Mouse (Mus musculus): ENCODE measurements around the gene Sms.

The Sms gene

DNA sequence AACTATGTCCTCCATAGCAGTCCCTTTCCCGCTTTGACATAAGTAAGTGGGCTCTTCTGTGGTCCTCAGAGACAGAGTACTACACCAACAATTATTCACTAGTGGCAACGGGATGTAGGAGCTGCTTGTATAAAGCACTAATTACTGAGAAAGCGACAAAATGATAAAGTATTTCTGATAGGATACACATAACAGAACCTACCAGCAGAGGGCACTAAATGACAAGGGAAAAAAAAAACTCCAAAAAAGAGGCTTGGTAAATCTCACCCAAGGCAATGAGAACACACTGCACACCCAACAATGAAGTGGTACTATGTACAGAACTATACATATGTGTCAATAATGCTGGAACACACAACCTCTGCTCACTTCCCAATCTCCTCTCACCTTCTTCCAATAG, 29.4 kb downstream of the Sms start:
- intact Hi-C loops (cut with DNase I): loop anchor here (5.0 kb wide), 1 partner anchor 180 kb away; no protein-coding TSS in a partner anchor

DNA sequence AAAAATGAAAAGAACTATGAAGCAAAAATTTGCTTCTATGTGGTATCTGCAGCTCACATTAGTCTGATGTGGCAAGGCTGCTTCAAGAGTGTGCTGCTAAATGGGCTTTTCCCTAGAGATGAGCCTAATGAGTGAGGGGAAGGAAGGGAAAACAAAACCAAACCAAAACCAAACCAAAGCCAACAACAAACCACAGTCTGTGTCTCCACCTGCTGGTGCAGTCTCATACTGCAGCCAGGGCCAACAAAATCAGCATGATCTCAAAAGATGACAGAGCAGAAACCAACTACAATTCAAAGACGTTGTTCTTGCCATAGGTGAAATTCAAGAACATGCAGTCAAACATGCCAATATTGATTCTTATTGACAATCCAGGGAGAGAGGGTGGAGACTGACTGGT, 37.7 kb downstream of the Sms start:
- intact Hi-C loops (cut with DNase I): loop anchor here (10.0 kb wide), 1 partner anchor 540 kb away; no protein-coding TSS in a partner anchor

DNA sequence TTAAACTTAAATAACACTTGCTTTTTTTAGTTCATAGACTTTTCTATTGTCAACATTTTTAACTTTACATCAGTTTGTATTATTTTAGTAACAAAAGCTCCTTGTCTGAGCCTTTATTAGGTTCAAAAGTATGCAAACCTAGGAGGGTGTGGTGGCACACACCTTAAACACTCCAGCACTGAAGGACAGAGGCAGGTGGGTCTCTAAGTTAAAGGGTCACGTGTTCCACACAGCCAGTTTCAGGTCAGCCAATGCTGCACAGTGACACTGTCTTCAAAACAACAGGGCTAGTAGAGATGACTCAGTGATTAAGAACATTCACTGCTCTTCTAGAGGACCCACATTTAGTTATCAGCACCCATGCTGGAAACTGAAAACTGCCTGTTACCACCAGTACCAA, 43.1 kb downstream of the Sms start:
- intact Hi-C loops (cut with DNase I): no loop called here

DNA sequence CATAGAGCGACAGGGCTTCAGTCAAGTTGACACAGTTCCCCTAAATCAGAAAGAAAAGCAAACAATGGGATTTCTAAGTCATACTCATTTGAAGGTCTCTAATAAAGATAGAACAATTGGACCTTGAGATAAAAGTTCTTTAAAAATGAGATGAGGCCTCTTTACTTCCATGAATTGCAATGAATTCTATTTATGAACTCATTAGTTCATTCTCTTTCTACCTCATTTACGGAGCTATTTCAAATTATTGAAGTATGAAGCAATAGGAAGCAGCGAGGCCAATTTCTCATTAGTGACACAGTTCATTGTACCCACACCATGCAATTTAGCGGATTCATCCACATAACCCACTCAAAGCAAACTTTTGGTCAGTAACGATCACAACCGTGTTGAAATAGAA, 44.7 kb downstream of the Sms start:
- intact Hi-C loops (cut with DNase I): no loop called here

- intact Hi-C loops (cut with DNase I): no loop called here
Measured at GRCm38 (mm10) chrX:157434768-157435167, 57.3 kb downstream of the Sms start.

DNA sequence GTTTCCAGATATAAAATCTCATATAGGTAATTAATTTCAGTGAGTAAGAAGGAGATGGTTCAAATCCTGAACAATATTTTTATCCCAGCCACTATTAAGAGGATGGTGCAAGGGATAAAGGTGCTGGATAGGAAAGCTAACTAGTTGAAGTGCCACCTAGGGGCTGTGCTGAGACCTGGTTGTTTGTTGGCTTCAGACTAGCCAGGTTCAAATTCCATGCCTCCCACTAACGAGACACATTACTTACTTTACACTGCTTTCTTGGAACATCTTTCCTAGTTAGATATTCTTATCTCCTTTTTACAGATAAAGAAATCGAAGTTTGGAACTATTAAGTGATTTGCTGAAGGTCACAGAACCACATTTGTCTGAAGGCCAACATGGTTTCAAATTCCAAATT, 72.6 kb downstream of the Sms start:
- intact Hi-C loops (cut with DNase I): no loop called here

DNA sequence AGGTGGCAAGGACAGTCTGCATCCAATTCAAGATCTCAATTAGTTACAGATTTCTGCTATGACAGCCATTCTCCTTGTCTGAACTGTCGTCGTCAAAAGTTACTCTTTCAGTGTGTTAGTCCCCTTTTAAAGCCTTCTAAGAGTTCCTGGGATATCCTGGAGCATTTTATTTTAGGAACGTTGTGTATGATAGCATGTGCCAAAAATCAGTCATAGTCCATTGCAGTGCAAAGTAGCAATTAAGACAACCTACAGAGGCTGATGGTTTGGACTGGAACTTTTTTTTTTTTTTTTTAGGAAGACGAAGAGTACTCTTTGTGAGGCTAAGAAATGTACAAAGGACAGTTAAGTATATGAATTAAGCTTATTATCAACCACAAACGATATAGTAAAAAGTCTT, 76.9 kb downstream of the Sms start, which contains the start of gene Phex:
Gene Phex (minus strand): TSS at position 101 of the 400 bp plus-strand sequence.
- intact Hi-C loops (cut with DNase I): no loop called here

- intact Hi-C loops (cut with DNase I): no loop called here
Measured at GRCm38 (mm10) chrX:157404919-157405318, 87.2 kb downstream of the Sms start.
